Mouse (Mus musculus) adrenal gland (tissue): Measurements from ENCODE around the gene Tsnaxip1.

Experiments used
- intact Hi-C: fragments of 180-260 bp; cut with DNase I; formaldehyde crosslinking; loops from one replicate; pipeline ENCODE4 v1.15.1; 2025
- long read RNA-seq, 2 experiments: library from polyadenylated mRNA; unstranded; transcript quantifications; one replicate each; pipeline ENCODE4 v2.0.0; 2020; ENCODE audit warnings: borderline replicate concordance in 1 of 2; ENCODE audit not compliant: insufficient replicate concordance in 1 of 2

Tsnaxip1 gene
- long read RNA-seq, experiment 1: 0 reads
- long read RNA-seq, experiment 2: 0 reads

DNA sequence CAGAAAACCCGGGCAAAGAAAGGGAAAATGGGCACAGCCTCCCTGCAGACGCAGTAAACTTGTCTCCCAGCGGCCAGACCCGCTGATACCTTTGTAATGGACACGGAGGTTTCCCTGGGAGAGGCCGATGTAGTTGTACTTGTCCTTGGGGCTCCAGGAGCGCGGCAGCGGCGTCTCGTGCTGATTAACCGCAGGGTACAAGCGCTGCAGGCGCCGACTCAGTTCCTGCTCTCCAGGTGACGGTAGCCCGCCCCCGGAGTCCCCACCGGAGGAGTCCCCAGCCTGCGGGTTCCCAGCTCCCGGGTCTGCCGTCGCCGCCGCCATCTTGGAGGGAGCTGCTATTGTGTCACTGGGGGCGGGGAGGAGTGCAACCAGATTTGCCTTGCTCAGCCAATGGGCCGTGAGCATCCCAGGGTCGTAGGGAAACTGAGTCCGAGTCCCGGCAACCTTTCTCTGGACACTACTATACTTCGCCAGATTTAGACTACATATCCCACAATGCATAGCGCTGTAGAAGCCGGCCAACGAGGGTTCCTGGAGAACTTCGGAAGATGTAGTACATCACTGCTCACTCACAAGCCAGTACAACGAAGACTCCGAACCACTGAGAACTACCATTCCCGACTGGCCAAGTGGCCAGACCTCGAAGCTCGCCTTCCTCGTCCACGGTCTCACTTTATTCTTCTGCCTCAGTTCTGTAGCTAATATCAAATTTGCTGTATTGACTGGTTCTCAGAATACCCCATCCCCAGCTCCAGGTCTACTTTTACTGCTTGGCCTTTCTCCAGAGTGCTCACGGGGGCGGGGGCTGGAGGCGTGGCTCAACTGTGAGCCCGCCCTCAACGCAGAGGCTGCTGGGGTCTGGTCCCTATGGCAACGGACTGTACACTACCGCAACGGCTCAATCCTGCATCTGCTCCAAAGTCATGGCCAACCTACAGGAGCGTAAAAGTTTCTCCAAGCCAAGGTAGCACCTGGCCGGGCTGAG, at the start of gene Tsnaxip1, which contains the start of gene Ranbp10:
Tsnaxip1 (plus strand) TSS at position 871 of the 988 bp plus-strand sequence.
Ranbp10 (minus strand) TSS at position 490 of the 988 bp plus-strand sequence.
- intact Hi-C loops: no loop called here

DNA sequence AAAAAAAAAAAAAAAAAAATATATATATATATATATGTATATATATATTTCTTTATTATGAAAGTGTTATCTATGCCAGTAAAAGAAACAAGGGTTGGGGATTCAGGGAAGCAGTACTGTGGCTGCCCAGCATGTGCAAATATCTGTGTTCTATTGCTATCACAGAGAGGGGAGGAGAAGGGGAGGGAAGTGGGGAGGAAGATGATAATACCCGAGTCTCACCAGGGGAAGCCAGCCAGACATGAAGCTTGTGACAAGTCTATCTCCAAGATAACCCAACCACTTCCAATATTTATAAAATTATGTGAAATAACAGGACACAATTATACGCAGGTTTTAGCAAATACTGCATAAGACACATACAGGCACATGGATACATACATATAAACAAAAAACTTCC, 49.7 kb upstream of the Tsnaxip1 start:
- intact Hi-C loops: no loop called here

GRCm38 (mm10) chr8:105780298-105780697, 47.2 kb upstream of the Tsnaxip1 start:
- intact Hi-C loops: no loop called here

GRCm38 (mm10) chr8:105788241-105788640, 39.3 kb upstream of the Tsnaxip1 start:
- intact Hi-C loops: loop anchor here (2.0 kb wide), 1 partner anchor 73 kb away; no protein-coding TSS in a partner anchor

DNA sequence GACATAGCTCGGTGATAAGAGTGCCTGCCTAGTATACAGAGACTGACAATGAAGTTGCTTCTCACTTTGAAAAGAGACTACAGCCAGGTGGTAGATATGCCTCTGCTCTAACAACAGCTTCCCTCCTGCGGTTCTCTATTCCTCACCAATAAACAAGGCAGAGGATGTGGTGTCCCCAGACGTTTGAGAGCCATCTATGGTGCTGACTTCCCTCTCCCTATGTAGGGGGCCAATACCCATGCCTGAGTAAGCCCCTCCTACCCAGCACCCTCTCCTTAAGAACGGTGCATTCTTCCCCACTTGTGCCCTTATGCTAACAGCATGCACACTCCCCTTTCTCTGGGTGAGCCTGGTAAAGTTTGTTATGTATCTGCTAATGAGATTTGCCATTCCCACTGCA, 38.6 kb upstream of the Tsnaxip1 start:
- intact Hi-C loops: loop anchor here (2.0 kb wide), 1 partner anchor 74 kb away; no protein-coding TSS in a partner anchor

DNA sequence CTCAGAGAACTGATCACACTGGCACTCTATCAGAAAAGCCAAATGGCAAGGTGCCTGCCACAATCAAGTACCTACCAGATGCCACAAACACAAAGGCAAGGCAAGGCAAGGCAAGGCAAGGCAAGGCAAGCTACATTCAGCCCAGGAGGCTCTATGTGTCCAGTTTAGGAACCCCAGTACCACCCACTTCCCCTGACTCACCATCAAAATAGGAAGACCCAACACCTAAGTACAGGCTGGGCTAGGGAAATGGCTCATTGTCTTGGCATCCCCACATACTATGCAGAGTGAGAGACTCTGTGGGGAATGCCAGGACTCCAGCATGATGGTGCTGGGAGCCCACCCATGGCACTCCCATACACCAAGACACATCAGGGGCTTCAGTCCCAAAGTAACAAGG, 37.9 kb upstream of the Tsnaxip1 start:
- intact Hi-C loops: loop anchor here (2.0 kb wide), 1 partner anchor 75 kb away; no protein-coding TSS in a partner anchor

GRCm38 (mm10) chr8:105793331-105793730, 34.2 kb upstream of the Tsnaxip1 start:
- intact Hi-C loops: no loop called here

DNA sequence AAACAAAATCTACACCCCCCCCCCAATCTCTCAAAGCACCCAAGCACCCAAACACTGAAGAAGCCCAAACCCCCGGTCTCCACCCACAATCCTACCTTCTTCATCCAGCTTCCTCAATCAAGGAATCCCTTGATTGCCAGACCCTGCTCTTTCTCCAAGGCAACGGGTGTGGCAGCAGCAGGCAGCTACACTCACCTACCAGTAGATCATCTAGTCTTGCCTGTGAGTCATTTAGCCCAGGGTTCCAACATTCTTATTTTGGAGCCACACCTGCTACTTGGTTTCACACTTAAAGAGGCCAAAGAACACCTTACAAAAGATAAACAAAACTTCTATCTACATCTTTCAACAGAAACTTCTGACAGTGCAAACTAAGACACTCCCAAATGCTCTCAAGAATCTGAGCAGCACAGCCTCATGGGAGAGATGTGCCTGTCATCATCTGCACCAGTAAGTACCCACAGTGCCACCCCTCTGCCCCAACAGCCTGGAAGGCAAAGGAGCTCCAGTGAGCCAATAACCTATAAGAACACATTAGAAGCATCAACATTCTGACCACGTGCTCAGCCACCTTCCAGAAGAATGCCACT, 33.4 kb upstream of the Tsnaxip1 start:
- intact Hi-C loops: no loop called here

DNA sequence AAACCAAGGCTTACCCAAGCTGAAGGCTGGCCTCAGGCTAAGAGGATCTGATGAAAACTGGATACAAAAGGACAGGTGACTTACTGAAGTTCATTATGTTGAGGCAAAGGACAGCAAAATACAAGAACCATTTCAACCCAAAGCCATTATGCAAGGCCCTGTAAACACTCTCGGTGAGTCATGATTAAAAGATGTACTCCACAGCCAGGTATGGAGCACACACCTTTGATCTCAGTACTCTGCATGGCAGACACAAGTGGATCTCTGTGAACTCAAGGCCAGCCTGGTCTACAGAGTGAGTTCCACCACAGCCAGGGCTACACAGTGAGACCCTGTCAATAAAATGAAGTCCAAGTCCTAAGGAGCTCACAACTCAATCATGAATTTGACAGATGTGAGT, 31.7 kb upstream of the Tsnaxip1 start:
- intact Hi-C loops: no loop called here

DNA sequence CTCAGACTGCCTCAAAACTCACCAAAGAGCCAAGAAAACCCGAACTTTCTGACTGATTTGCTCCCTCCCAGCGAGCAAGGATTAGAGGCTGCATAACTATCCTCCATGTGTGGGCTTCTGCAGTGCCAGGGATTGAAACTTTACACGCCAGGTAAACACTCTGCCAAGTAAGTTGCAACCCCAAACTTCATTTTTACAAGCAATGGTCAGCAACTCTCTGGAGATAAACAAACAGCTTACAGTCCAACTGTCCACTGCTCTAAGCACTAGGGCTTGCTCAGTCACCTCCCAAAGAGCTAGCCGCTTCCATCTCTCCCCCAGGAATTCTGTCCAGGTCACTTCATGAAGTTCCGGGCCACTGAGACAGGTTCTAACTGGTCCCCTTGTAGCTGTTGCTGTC, 29.1 kb upstream of the Tsnaxip1 start:
- intact Hi-C loops: no loop called here

- intact Hi-C loops: no loop called here
Measured at GRCm38 (mm10) chr8:105799091-105799812, 28.3 kb upstream of the Tsnaxip1 start.

DNA sequence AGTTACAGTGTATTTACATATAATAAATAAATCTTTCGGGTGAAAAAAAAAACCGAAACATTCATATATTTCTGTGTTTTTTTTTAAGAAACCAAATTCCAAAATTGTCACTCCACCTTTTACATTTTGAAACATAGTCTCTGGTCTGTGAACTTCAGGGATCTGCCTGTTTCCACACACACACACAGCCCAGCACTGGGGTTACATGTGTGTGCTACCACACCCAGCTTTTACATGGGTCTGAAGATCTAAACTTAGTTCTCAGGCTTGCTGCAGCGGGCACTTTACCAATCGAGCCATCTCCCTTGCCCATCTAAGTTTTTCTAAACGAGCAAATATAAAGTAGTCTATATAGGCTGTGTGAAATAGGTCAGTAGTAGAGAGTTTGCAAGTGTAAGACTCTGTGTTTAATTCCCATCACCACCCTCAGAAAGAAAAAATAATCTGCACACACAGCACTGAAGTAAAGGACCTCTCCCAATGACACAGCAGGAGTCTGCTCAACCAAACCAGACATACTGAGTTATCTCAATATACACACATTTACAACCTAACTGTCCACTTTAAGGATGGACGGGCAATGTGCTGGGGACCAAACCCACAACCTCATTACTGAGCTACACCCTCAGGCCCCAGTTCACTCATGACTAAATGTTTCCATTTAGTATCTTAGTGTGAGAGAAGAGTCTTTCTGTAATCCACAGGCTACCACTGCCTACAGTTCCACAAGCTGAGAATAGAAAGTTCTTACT, 26.2 kb upstream of the Tsnaxip1 start:
- intact Hi-C loops: no loop called here

DNA sequence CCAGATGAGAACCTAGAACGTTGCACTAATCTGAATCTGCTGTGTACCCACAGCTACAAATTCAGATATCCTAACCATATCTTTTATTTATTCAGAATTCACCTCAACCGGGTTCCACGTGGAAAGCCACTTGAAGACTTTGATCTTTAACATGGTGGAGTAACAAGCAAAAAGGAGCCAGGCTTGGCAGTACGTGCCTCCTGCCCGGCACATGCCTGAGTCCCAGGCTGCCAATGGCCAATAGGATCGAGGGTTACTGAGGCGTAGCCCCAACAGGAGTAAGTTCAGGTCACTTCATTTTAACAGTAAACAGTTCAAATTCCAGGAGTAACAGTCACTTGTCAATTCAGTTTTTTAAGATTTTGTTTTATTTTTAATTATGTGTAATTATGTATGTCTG, 22.7 kb upstream of the Tsnaxip1 start:
- intact Hi-C loops: no loop called here

DNA sequence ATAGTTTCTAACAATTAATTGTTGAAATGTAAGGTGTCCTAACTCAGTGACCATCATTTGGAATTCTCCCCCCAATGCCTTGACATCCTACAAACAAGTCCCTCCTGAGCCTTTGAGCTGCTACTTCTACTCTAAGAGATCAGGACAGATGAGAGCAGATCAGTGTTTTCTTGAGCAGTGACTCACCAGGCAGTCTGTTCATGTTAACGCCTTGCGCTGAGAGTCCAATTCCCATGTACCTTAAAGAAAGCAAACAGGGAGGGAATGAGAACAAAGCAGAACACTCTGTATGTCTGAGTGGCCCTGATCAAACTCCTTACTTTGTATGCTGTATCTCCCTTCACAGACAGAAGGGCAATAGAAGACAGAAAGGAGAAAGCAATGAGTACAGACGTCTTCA, 22.2 kb upstream of the Tsnaxip1 start:
- intact Hi-C loops: no loop called here

GRCm38 (mm10) chr8:105805964-105806363, 21.6 kb upstream of the Tsnaxip1 start:
- intact Hi-C loops: no loop called here

GRCm38 (mm10) chr8:105807766-105808165, 19.8 kb upstream of the Tsnaxip1 start:
- intact Hi-C loops: no loop called here

GRCm38 (mm10) chr8:105808480-105808879, 19.1 kb upstream of the Tsnaxip1 start:
- intact Hi-C loops: no loop called here

GRCm38 (mm10) chr8:105810245-105810786, 17.2 kb upstream of the Tsnaxip1 start:
- intact Hi-C loops: no loop called here

- intact Hi-C loops: no loop called here
Measured at GRCm38 (mm10) chr8:105811061-105811460, 16.5 kb upstream of the Tsnaxip1 start.

GRCm38 (mm10) chr8:105811543-105811942, 16.0 kb upstream of the Tsnaxip1 start:
- intact Hi-C loops: no loop called here
